Mouse (Mus musculus): ENCODE measurements at regions not wholly inside any gene's neighbourhood (a gene's known extent, or its start where the extent isn't known, plus 50 kb on each side); places are given as distances from the start of the nearest gene placed in this dataset.
"Not testable (repeated sequence)": the region's sequence is repeated elsewhere in the genome, so short reads cannot be mapped to it uniquely, and the experiment has no call there.

DNA sequence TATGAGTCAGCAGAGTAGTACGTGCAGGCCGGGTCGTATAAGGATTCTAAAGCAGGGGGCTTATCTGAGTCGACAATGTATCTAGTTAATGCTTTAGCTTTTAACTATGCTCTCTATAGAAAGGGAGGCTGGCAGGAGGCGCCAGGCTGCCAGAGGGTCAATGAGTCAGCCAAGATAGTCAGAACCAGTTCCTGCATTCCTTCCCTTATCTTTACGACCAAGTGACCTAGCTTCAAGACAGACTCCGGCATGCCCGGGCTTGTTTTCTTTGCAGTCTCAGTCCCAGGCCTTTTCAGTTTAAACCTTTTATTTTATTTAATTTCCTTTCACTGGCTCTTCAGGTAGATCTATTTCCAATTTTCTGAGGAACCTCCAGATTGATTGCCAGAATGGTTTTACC lies 374.0 kb upstream of the Nrxn1 start:
- no peak for DNase-seq

DNA sequence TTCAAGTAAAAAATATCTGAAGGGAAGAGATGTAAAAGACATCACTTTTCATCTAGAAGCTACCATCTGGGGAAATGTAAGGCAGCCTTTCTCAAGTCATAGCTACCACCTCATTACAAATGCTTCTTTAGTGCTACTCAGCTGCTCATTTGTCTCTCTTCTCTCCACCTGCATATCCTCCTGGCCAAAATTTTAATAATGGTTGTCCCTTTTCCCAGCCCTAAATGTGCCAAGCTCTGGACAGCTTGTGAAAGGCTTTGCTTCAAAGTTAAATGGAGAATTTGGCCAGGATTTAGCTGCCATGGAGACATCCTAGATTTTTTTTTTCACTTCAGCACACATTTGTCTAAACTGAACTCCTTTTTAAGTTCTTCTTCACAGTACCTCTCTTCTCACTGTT lies 358.8 kb upstream of the Nrxn1 start:
- DNase-seq, result peak; percentile 7 to 13

DNA sequence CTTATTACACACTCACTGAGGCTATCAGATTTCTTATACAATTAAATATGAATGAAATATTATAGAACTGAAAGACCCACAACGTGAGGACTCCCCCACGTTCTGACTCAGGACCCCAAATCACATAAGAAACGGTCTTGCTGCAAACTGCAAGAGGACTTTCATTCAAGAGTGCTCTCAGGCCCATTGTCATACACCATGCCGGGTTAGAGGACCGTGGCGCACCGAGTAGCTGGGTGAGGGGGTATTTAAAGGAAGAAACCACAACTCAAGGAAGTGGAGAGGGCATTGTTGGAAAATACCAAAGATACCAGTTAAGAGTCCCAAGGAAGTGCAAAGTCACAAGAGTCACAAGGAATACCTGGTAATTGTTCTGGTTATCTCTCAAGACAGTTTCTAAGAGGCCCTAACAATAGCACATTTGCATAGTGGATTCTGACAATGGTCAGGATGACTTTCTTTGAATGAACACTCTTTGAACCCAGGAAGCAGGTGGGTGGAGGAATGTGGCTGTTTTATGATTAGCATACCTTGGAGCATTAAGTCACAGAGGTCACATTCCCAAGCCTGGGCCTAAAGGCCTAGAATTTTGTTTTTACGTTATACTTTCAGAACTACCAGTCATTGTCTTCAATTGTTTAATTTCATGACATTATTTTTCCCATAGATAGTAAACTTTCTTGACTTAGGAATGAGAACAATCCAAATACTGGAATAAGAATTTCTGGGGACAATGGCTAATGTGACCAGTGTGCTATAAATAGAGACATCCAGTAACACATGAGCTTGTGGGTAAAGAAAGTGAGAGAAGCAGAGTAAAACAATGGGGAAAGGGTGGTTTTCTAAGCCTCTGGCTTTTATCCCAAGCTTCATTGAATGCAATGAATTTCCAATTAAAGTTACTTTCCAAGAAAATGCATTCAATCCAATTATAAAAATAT lies 339.2 kb upstream of the Nrxn1 start:
- not testable (repeated sequence) for DNase-seq

DNA sequence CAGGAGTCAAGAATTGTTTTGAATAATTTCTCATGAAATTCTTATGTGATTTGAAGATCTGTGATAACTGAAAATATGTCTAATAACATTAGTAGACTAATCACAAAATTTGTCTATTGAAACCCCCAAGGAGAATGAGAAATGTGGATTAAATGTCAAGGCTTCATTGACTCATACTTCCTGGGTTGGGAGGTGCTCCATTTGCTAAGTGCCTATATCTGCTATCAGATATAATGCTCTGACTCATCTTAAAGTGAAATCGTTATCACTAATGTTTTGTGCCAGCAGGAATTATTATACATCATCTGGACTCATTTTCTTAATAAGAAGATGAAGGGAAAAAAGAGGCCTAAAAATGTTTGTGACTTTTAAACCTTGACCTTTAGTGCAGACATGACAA lies 337.5 kb upstream of the Nrxn1 start:
- no peak for DNase-seq

DNA sequence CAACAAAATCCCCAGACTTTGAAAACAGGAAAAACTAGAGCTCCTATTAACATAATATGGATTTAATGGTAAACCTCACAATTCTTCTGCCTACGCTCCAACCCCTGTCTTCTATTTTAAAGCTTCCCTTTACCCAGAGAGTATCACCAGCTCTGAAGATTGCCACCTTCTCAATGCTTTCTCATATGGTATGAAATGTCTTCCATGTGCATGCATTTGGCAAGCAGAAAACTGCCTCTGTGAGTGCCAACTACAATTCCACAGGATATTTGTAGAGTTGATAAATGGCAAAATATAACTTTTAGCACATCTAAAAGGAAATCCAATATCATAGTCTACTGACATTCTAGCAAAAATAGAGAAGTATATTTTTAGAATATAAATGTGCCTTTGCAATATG lies 332.2 kb upstream of the Nrxn1 start:
- DNase-seq, result no peak

DNA sequence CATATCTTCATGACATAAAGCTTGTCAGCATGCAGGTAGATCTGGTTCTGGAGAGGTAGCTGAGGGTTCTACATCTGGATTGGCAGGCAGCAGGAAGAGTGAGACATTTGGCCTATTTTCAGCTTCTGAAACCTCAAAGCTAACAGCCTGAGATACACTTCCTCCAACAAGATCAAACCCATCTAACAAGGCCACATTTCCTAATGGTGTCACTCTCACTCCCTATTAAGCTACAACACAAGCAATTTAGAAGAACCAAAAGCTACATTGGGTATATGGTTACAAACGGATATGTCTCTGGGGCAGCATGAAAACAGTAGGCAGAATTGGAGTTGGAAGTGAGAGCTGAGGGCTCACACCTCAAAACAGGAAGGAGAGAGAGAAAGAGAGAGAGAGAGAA lies 325.7 kb upstream of the Nrxn1 start:
- DNase-seq, result no peak

DNA sequence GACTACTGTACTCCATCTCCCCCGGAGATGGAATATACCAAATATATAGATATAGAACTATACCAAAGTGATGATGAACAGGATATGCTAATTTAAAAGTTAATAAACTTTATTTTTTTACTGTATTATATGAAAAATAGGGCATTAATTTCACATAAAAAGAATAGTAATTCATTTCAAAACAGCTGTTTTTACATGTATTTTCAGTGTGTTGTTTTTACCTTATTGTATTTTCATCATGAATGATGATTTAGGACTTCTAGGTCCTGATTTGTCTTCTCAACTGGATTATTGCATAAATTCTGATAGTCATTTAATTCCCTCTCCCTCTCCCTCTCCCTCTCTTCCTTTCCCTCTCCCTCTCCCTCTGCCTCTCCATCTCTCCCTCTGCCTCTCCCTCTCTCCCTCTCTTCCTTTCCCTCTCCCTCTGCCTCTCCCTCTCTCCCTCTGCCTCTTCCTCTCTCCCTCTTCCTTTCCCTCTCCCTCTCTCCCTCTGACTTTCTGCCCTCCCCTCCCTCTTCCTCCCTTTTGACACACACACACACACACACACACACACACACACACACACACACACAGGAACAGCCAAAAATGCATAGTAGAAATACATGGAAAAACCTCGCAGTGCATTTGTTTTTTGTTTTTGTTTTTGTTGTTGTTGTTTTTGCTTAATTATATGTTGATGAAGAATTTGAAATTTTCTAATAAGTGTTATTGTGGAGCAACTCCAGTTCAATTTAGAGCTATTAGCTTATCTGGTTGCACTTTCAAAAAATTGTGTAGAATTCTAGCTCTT lies 298.3 kb upstream of the Nrxn1 start:
- no peak for DNase-seq

DNA sequence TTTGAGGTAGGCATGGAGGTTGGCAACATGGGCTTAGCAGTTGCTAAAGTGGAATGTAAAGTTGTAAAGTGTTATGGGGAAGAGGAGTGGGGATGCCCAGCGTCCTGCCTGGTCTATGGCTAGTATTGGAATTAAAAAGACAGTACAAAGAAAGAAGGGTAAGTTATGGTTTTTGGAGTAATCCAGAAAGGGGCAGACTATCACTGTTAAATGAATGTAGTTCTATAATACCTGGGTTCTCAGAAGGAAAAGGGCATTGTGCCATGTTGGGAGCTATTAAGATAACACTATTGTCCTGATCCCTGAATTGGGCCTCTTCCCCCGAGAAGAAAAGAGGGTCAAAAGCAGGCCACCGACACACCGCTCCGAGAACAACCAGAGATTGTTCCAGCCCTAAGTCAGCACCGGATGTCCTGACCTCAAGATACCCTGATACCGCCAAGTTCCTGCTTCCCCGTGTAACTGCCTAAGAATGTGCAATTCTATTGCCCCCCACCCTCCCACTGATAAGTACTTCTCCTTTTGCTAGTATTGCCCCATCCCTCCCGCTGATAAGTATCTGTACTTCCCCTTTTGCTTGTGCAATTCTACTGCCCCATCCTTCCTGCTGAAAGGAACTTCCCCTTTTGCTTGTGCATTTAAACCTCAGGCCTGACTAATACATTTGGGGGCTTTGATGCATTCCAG lies 297.2 kb upstream of the Nrxn1 start:
- DNase-seq, result not testable (repeated sequence)

DNA sequence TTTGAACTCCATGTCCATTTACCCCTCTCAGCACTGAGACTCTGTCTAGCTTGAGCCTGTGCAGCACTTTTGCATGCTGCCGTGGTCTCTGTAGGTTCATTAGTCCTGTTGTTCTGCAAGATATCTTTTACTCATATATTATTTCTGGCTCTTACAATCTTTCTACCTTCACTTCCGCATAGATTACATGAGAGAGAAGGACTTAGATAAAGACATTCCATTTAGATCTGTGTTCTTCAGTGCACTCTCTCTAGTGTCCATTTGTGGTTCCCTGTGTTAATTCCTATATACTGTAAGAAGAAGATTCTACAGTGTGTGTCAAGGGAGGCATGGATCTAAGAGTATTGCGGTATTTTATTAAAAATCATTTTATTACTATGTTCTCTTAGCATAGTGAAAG lies 295.6 kb upstream of the Nrxn1 start:
- no peak for DNase-seq

DNA sequence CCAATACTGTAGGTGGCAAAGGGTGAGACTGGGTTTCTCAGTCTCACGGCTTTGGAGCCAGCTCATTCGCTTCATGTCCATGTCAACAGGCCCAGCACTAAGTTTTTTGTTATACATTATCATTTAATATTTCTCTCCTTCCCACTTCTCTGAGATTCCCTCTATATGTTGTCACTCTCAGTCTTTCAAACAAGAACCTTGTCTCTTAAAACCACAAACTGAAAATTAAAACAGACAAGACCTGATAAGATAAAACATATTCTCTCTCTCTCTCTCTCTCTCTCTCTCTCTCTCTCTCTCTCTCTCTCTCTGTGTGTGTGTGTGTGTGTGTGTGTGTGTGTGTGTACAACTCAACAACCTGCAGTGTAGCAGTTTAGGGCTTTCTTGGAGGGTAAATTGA lies 295.2 kb upstream of the Nrxn1 start:
- DNase-seq, result no peak

DNA sequence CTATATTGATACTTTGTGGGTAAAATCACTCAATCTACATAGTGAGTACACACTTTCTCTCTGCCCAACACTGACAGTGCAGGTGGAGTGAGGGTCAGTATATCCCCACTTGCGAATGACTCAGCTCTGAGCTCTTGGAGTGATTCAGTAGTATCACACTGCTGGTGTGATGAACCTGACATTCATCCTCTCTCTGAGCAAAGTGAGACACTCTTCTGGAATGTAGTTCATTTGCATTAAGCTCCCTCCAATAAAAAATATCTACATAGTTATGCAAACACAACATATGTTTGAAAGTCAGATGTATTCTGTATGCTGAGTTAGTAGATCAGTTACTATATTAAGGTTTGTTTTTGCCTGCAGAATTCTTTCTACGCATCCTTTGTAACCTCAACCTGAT lies 293.1 kb upstream of the Nrxn1 start:
- DNase-seq, result no peak

DNA sequence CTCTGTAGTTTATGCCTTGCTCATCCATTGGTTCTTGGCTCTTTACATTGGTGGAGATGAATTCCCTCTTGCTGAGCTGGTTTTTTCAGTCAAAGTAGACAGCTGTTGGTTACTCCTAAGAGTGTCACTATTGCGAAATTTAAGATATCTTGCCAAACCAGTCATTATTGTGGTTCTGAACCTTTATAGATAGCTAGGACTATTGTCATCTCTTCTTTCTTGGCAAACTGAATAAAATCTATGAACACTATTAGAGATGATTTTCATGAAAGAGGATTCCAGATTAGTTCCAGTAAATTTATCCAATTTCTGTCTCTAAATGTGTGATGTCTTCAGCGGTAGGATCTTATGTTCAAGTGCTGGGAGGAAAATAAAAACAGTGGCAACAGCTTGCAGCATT lies 275.3 kb upstream of the Nrxn1 start:
- no peak for DNase-seq

DNA sequence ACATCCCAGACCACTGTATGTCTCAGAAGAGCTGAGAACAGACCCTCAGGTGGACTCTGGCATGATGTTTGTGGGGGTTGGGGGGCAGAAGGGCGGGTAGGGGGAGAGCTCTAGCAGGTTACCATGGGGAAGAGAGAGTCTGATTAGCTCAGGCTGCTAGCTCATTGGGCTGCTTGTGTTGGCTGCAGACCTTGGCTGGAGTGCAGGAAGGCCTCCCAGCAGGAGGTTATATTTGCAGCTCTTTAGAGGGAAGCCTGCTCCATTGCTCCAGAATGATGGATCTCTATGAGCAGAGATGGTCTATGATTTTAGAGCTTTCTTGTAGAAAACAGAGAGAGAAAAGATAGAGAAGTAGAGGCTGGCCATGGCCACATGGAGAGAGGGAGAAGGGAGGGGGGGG lies 268.4 kb upstream of the Nrxn1 start:
- DNase-seq, result no peak

DNA sequence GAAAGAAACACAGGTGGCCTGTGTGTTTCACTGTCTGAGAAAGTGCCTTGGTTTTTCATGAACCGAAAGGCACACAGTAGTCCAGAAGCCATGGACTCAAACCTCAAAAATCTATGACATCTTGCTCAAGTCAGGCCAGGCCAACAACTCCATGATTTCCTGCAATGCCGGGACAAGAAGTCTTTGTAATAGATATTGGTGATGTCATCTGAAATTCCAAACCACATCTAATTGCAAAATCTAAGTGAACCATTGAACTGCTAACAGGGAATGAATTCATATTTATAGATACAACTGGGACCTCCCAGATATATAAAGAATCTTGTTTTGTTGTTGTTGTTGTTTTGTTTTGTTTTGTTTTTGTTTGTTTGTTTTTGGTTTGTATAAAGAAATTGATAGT lies 259.2 kb upstream of the Nrxn1 start:
- DNase-seq, result no peak

DNA sequence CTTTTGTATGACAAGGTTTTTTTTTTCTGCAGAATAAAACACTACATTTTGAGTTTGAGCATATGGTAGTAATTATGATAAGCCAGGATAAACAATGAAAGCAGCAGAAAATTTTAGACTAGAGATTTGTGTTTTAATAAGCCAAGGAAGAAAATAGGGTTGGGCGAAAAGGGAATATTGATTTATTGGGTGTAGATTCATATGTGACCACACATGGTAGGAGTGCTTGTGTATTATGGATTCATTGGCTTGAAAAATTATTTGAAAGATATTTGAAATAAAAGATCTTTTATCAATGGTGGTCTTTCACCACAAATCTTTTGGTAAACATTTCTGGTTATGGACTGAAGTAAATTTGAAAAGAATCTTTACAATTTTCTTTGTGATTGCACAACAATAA lies 244.0 kb upstream of the Nrxn1 start:
- DNase-seq, result no peak

DNA sequence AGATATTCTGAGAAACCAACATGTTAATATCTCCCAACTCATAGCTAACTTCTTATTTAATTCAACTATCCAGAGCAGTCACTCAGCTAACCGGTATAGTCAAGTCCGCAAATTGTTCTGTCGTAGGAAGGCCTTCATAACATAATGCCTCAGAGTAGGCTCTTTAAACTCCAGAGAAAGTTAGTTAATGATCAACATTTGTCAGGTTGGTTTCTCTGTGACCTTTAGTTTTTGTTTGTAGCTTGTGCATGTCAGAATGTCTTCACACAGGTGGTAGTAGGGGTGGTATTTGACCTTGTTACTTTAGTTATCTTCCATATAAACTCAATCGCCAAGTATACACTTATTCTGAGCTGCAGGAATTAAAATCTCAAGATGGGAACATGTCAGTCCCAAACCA lies 240.9 kb upstream of the Nrxn1 start:
- DNase-seq, result no peak

DNA sequence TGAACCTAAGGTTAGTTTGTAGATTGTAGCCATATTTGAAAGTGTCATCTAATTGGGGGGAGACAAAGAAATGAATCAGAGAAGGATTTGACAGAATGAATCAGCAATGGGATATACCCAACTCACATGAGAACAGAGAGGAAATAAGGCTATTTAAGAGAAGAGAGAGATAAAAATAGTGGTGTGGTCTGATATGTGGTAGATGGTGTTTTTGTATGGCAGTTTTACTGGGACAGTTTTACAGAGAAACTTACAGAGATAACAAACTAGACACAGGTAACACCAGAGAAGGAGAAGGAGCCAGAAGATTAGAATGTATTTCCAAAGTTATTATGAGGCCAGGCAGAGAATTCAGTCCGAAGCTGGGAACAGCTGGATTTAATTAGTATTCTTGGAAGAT lies 240.3 kb upstream of the Nrxn1 start:
- DNase-seq, result no peak

DNA sequence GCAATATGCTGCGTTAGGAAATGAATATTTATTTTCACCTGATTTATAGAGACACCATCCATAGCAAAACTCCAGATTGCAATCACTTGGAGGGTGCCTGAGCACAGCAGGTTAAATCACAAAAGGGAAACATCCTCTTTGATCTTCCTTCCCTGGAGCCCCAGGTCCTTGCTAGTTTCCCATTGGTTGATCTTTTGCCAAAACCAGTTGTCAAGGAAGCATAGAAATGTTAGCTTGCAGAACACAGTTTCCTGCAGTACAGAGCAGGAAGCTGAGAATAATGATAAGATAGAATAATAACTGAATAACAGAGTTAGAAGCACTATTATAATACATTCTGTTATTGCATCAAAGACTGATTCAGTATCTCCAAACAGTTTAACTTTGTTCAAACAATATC lies 231.5 kb upstream of the Nrxn1 start:
- DNase-seq, result no peak

DNA sequence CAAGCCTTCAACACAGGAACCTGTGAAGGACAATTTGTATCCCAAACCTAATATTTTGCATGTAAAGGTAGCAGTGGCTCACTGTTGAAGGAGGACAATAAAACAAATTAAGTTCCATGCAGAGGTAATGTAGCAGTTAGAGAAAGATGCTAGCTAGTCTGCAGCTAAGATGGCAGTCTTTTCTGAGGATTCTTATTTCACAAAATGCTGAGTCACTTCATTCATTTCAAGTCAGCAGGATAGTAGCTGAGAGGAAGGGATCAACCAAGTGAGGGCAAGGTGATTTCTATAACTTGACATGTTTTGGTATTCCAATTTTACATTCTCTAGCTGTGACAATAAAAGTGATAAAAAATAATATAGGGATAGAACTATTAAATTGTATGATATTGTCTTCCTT lies 194.0 kb upstream of the Nrxn1 start:
- DNase-seq, result no peak

DNA sequence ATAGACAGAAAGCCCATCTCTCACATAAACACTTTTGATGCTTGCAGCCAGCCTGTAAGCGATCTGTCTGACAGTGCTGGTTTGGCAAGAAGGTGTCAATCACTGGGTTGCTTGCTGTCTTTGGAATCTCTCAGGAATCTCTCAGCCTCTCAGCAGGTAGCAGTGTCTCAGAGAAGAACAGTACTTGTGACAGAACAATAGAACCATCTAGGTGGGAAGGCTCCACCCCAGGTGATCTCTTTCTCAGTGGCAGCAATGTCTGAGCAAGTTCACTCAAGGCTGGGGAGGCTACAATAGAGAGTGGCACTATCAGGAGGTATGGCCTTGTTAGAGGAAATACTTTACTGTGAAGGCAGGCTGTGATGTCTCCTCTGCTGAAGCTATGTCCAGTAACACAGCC lies 181.5 kb upstream of the Nrxn1 start:
- no peak for DNase-seq

DNA sequence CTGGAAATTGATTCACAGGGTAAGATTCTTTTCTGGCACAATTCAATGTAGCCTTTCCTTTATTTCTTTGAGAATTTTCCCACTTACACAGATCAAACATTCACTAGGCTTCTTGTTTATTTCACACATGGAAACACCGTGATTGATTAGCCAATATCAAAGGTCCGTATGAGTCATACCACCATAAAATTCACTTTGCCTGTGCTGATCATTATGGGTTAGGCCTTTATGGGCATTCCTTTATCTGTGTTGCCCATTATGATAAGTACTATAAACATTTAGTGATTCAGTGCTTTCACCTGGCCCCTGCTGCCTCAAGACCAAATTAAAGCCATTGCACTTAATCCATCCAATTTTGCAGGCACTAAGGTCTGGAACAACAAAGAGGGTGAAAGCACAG lies 145.8 kb upstream of the Nrxn1 start:
- no peak for DNase-seq

DNA sequence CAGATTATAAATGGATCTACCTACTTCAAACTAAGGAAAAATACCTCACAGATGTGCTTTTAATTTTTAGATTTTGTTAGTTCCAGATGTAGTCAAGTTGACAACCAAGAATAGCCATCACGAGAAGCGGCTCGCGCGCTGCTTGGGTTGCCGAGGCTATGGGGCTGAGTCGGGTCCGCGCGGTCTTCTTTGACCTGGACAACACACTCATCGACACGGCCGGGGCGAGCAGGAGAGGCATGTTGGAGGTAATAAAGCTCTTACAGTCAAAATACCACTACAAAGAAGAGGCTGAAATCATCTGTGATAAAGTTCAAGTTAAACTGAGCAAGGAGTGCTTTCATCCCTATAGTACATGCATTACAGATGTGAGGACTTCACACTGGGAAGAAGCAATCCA lies 143.8 kb upstream of the Nrxn1 start:
- not testable (repeated sequence) for DNase-seq

DNA sequence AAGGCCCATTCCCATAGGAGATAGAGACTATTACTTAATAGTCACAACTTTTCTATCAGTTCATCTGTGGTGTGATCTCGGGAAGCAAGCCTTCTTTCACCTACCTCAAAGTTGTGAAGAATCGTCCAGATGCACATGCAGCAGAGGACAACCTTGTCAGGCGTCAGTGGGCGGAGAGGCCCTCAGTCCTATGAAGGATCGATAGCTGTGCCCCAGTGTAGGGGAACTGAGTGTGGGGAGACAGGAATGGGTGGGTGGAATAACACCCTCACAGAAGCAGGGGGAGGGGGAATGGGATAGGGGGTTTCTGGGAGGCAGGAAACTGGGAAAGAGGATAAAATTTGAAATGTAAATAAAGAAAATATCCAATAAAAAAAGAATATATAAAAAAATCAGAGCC lies 133.5 kb upstream of the Nrxn1 start:
- DNase-seq, result no peak

Data from layer of hippocampus, postnatal 36 days (tissue).